Mouse (Mus musculus): ENCODE measurements around the gene Actl11.

Actl11 gene

GRCm38 (mm10) chr9:107963700-107964099, 35.4 kb downstream of the Actl11 start:
- DNase-seq = peak; percentile 85

GRCm38 (mm10) chr9:107964681-107965080, 36.4 kb downstream of the Actl11 start:
- no peak for DNase-seq

- DNase-seq = no peak
Measured at GRCm38 (mm10) chr9:107966676-107967075, 38.4 kb downstream of the Actl11 start.

GRCm38 (mm10) chr9:107967437-107967836, 39.2 kb downstream of the Actl11 start:
- no peak for DNase-seq

- no peak for DNase-seq
Measured at GRCm38 (mm10) chr9:107968531-107968930, 40.3 kb downstream of the Actl11 start.

GRCm38 (mm10) chr9:107970311-107970710, 42.0 kb downstream of the Actl11 start:
- DNase-seq = no peak

- DNase-seq = no peak
Measured at GRCm38 (mm10) chr9:107971690-107972541, 43.6 kb downstream of the Actl11 start.

GRCm38 (mm10) chr9:107974491-107975171, 46.4 kb downstream of the Actl11 start:
- DNase-seq = no peak

GRCm38 (mm10) chr9:107975399-107976386, 47.4 kb downstream of the Actl11 start, which contains the start of gene Uba7:
Gene Uba7, plus strand, starts transcription at chr9:107975505.
- DNase-seq = peak; percentile 59

GRCm38 (mm10) chr9:107978815-107979214, 50.5 kb downstream of the Actl11 start:
- no peak for DNase-seq
